ENCODE assay signal across 9 mouse cellular contexts in the genomic region with DNA sequence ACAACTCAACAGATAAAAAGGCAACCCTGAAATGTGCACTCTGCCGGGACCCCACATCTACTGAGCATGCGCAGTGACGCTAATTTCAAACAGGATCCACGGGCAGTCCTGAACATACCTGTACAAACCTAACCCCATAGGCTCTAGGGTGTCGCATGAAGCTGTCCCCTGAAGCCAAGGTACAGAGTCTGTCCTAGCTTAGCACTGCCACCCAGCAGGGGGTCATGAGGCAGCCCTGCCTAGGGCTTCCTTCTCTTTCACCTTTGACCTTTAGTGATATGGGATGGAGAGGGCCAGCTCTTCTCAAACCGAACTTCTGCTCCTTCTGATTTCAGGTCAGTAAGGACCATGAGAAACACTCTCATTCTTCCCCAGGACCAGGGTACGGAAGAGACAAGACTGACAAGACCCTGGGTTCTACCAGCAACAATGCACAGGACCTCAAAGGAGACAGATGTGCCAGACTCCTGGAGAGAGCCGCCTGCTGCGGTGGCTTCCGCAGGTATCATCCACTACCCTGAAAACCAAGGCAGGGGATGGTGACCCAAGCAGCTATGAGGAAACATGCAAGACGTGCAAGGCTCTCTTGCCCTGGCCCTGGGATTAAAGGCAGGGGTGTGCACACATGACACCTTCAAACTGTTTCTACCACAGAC. TPM values are rescaled to one million over a fixed set of nuclear protein-coding genes. Genes with fewer than 3 reads are reported as not detected.
DNase-seq lines count a peak whose midpoint lies in the region; ATAC-seq lines count a peak whose summit lies in the region.
"Had no signal": no experiment of that assay in that cellular context is flagged by ENCODE, and none has a peak within 500 bp of the region (broad histone marks: within the 10 kb centered on the region; RNA-seq: fewer than 3 reads in every experiment).

No protein-coding gene starts in this region.

- peak; percentile 94 for DNase-seq in heart, adult 11 months
- DNase-seq in heart, adult 18-20 months: no peak
- no peak for DNase-seq in midbrain, embryonic 11.5 days (ENCODE audit: low spot score, missing footprints)
- DNase-seq in yolk sac, embryonic 10.5 days (ENCODE audit: low spot score): peak; percentile 60
- no peak for DNase-seq in frontal cortex, postnatal 10 days (ENCODE audit: low spot score in 2 of 2)
- no peak for DNase-seq in thymus, adult 18-20 months
- DNase-seq: right cerebral cortex, postnatal 25 days had no signal

- H3K9me3 ChIP-seq in midbrain, embryonic 13.5 days: no peaks in the 10 kb centered on the region
- no peaks in the 10 kb centered on the region for H3K9me3 ChIP-seq in midbrain, embryonic 11.5 days (ENCODE audit: control insufficient read depth, low read length)
- H3K9me3 ChIP-seq in limb, embryonic 12.5 days: 0 out of 2 replicates have a peak, but pooled peaks cover 2% of the 10 kb centered on the region

- ATAC-seq in midbrain, embryonic 13.5 days: no peak
- ATAC-seq in midbrain, embryonic 11.5 days (ENCODE audit: low FRiP score): no peak
- no peak for ATAC-seq in limb, embryonic 12.5 days (ENCODE audit: insufficient number of reproducible peaks, insufficient read depth, low FRiP score, low TSS enrichment, low read depth)

- H3K9ac ChIP-seq in midbrain, embryonic 13.5 days (replicated peaks): 0 out of 2 replicates have a peak overlapping the region, but pooled peaks have one; percentile 94
- H3K9ac ChIP-seq in midbrain, embryonic 11.5 days (ENCODE audit: low read length): no peak overlapping the region
- H3K9ac ChIP-seq in limb, embryonic 12.5 days (replicated peaks): peak overlapping the region; percentile 92; the same call in 1 of the 2 replicates

- peak overlapping the region; percentile 95; the same call in 1 of the 2 replicates for H3K27ac ChIP-seq in midbrain, embryonic 13.5 days
- H3K27ac ChIP-seq in midbrain, embryonic 11.5 days (ENCODE audit: low read depth, low read length): no peak overlapping the region
- peak overlapping the region; percentile 98; the same call in 1 of the 2 replicates for H3K27ac ChIP-seq in limb, embryonic 12.5 days

- peak overlapping the region; percentile 82 for H3K4me2 ChIP-seq in midbrain, embryonic 13.5 days (replicated peaks)
- H3K4me2 ChIP-seq in midbrain, embryonic 11.5 days: no peak overlapping the region; the same call in 1 of the 2 replicates
- H3K4me2 ChIP-seq in limb, embryonic 12.5 days: peak overlapping the region; percentile 93

- peaks cover 56% of the 10 kb centered on the region for H3K4me1 ChIP-seq in midbrain, embryonic 13.5 days (replicated peaks)
- H3K4me1 ChIP-seq in midbrain, embryonic 11.5 days (ENCODE audit: control insufficient read depth, insufficient read depth, low read length): peaks cover 27% of the 10 kb centered on the region
- H3K4me1 ChIP-seq in limb, embryonic 12.5 days (replicated peaks): peaks cover 29% of the 10 kb centered on the region

- H3K36me3 ChIP-seq in midbrain, embryonic 13.5 days: peaks cover 36% of the 10 kb centered on the region
- H3K36me3 ChIP-seq in midbrain, embryonic 11.5 days (ENCODE audit: control insufficient read depth, insufficient read depth, low read length): peaks cover 7% of the 10 kb centered on the region; the same call in 1 of the 2 replicates
- H3K36me3 ChIP-seq in limb, embryonic 12.5 days: peaks cover 50% of the 10 kb centered on the region

- 81% methylated on average over 11 of the region's 11 CpGs for WGBS in midbrain, embryonic 13.5 days
- WGBS in midbrain, embryonic 11.5 days: 75% methylated on average over 11 of the region's 11 CpGs
- 79% methylated on average over 11 of the region's 11 CpGs for WGBS in limb, embryonic 12.5 days

- H3K4me3 ChIP-seq in midbrain, embryonic 13.5 days (replicated peaks): peak overlapping the region; percentile 73
- no peak overlapping the region for H3K4me3 ChIP-seq in midbrain, embryonic 11.5 days (ENCODE audit: low read depth, low read length)
- H3K4me3 ChIP-seq in limb, embryonic 12.5 days (replicated peaks): peak overlapping the region; percentile 90

- no peaks in the 10 kb centered on the region for H3K27me3 ChIP-seq in midbrain, embryonic 13.5 days
- H3K27me3 ChIP-seq in midbrain, embryonic 11.5 days (ENCODE audit: control insufficient read depth, insufficient read depth, low read length): no peaks in the 10 kb centered on the region
- H3K27me3 ChIP-seq in limb, embryonic 12.5 days: no peaks in the 10 kb centered on the region

RNA-seq across cellular contexts. Expression of a gene that starts 3.8 kb away (rescaled TPM):
- total RNA-seq in heart, adult 18-20 months (2021): 10 to 100 TPM; 19.1 to 23.8 TPM
- polyA plus RNA-seq in midbrain, embryonic 13.5 days (2015; fragmentation: Nextera tagmentation; extraction: Ambion mirVana): 80.0 and 82.7 TPM in 2 replicates
- 54.6 and 60.4 TPM in 2 replicates for polyA plus RNA-seq in midbrain, embryonic 11.5 days (2014; fragmentation: Nextera tagmentation; extraction: Ambion mirVana)
- polyA plus RNA-seq in limb, embryonic 12.5 days (2016; fragmentation: Nextera tagmentation; extraction: Ambion mirVana): 119 and 120 TPM in 2 replicates

RNA-seq across cellular contexts. Expression of a gene that starts 38.0 kb away (rescaled TPM):
- not detected for total RNA-seq in heart, adult 18-20 months (2021)
- polyA plus RNA-seq in midbrain, embryonic 13.5 days (2015; fragmentation: Nextera tagmentation; extraction: Ambion mirVana): 0.31 and 0.54 TPM in 2 replicates
- polyA plus RNA-seq in midbrain, embryonic 11.5 days (2014; fragmentation: Nextera tagmentation; extraction: Ambion mirVana): 0.30 and 0.57 TPM in 2 replicates
- polyA plus RNA-seq in limb, embryonic 12.5 days (2016; fragmentation: Nextera tagmentation; extraction: Ambion mirVana): 0.60 and 0.75 TPM in 2 replicates

Comparison
In these comparisons a context has a peak if more than half of its experiments do, and no peak if none do; other contexts are left out.
1. DNase-seq: peak in heart, adult 11 months (single experiment) and yolk sac, embryonic 10.5 days (single experiment); none in heart, adult 18-20 months (0 of 2), midbrain, embryonic 11.5 days (single experiment), frontal cortex, postnatal 10 days (0 of 2) and thymus, adult 18-20 months (0 of 2).